Mouse (Mus musculus) thymus, postnatal 0 days (tissue): ENCODE measurements around the gene Tmem106a. TPM values are rescaled to one million over a fixed set of nuclear protein-coding genes. Genes with fewer than 3 reads are reported as not detected.
A peak's percentile ranks its signal among the peaks of the same experiment; 100 is the strongest.

Experiments
- DNase-seq: peaks from one replicate; pipeline ENCODE4 v3.0.0-alpha.2; 2015; ENCODE audit warnings: low spot score
- polyA plus RNA-seq: library from polyadenylated mRNA; unstranded; fragments of >200 nt; fragmentation: Nextera tagmentation; extraction: Ambion mirVana; gene quantifications from 2 replicates; pipeline ENCODE4 v1.2.1, GENCODE M21; 2015

Tmem106a gene
- polyA plus RNA-seq, 1 experiment from 2014 or later: 7.9 TPM

GRCm38 (mm10) chr11:101635660-101636059 lies 53.6 kb downstream of the Tmem106a start:
- no peak for DNase-seq

- no peak for DNase-seq
Observed at GRCm38 (mm10) chr11:101639761-101640160, 57.7 kb downstream of the Tmem106a start.

GRCm38 (mm10) chr11:101640857-101641709 lies 59.0 kb downstream of the Tmem106a start:
- DNase-seq: peak; percentile 72

Other genes starting within 250 kb of the Tmem106a start
- 0.07 and 0.17 TPM in 2 replicates for gene G6pc, start 214.7 kb upstream of the Tmem106a start, polyA plus RNA-seq
- 67.6 and 70.6 TPM in 2 replicates for gene Aarsd1, start 164.6 kb upstream of the Tmem106a start, polyA plus RNA-seq
- 1.5 and 2.2 TPM in 2 replicates for gene Gm27029, start 157.4 kb upstream of the Tmem106a start, polyA plus RNA-seq
- gene Rundc1, start 157.2 kb upstream of the Tmem106a start, polyA plus RNA-seq: 13.2 and 16.1 TPM in 2 replicates
- gene Ptges3l, start 156.9 kb upstream of the Tmem106a start, polyA plus RNA-seq: 1.8 TPM in 2 replicates
- gene Rpl27, start 139.9 kb upstream of the Tmem106a start, polyA plus RNA-seq: 550 and 596 TPM in 2 replicates
- gene Ifi35, start 133.8 kb upstream of the Tmem106a start, polyA plus RNA-seq: 86.4 and 87.4 TPM in 2 replicates
- gene Rnd2, start 117.2 kb upstream of the Tmem106a start, polyA plus RNA-seq: 3.7 and 4.6 TPM in 2 replicates
- gene Vat1, start 116.0 kb upstream of the Tmem106a start, polyA plus RNA-seq: 24.7 and 25.3 TPM in 2 replicates
- 9.1 and 9.8 TPM in 2 replicates for gene Brca1, start 30.3 kb upstream of the Tmem106a start, polyA plus RNA-seq
- gene Nbr1, start 30.1 kb upstream of the Tmem106a start, polyA plus RNA-seq: 39.8 and 40.2 TPM in 2 replicates
- not detected in 2 replicates for gene Gm11634, start 17.0 kb downstream of the Tmem106a start, polyA plus RNA-seq
- gene Rdm1, start 45.0 kb downstream of the Tmem106a start, polyA plus RNA-seq: 44.5 and 46.0 TPM in 2 replicates
- gene Arl4d, start 83.3 kb downstream of the Tmem106a start, polyA plus RNA-seq: 3.0 and 3.1 TPM in 2 replicates
- 42.9 and 53.5 TPM in 2 replicates for gene Dhx8, start 150.7 kb downstream of the Tmem106a start, polyA plus RNA-seq
- gene Etv4, start 203.1 kb downstream of the Tmem106a start, polyA plus RNA-seq: 1.5 and 2.0 TPM in 2 replicates